Mouse (Mus musculus): ENCODE data around the gene Stn1. TPM values are rescaled to one million over a fixed set of nuclear protein-coding genes. Genes with fewer than 3 reads are reported as not detected.

Gene Stn1
- polyA plus RNA-seq, 1 experiment = 2.4 TPM

- H3K4me1 ChIP-seq = peaks cover 14% of the 10 kb centered on the region
These were observed 8.2 kb upstream of the Stn1 start for GRCm38 (mm10) chr19:47545528-47545927.

GRCm38 (mm10) chr19:47545055-47545454 lies 7.7 kb upstream of the Stn1 start:
- H3K27me3 ChIP-seq (replicated peaks) = peaks cover 2% of the 10 kb centered on the region
- H3K36me3 ChIP-seq (replicated peaks; ENCODE audit: low read length) = no peaks in the 10 kb centered on the region
- no peaks in the 10 kb centered on the region for H3K9me3 ChIP-seq
- H3K4me3 ChIP-seq (replicated peaks) = no peak overlapping the region
- TF ChIP-seq GATA1 (IDR thresholded peaks at IDR 0.05; ENCODE audit: borderline replicate concordance, low read length) (no peak), FLI1 (IDR thresholded peaks at IDR 0.05; ENCODE audit: low read length) (no peak)
- peaks cover 14% of the 10 kb centered on the region for H3K4me1 ChIP-seq

More at GRCm38 (mm10) chr19:47545528-47545927, 8.2 kb upstream of the Stn1 start:
- TF ChIP-seq FLI1 (IDR thresholded peaks at IDR 0.05; ENCODE audit: low read length) (no peak), GATA1 (IDR thresholded peaks at IDR 0.05; ENCODE audit: borderline replicate concordance, low read length) (no peak)
- Histone ChIP-seq H3K27me3 (replicated peaks) (peaks cover 2% of the 10 kb centered on the region), H3K36me3 (replicated peaks; ENCODE audit: low read length) (no peaks in the 10 kb centered on the region), H3K9me3 (peaks cover 2% of the 10 kb centered on the region; the same call in 1 of the 2 replicates), H3K4me3 (replicated peaks) (no peak overlapping the region)

- no peaks in the 10 kb centered on the region for H3K36me3 ChIP-seq (replicated peaks; ENCODE audit: low read length)
- H3K9me3 ChIP-seq = no peaks in the 10 kb centered on the region
- no peak for TF ChIP-seq GATA1 (IDR thresholded peaks at IDR 0.05; ENCODE audit: borderline replicate concordance, low read length)
- no peak for TF ChIP-seq FLI1 (IDR thresholded peaks at IDR 0.05; ENCODE audit: low read length)
- H3K4me3 ChIP-seq (replicated peaks) = no peak overlapping the region
- peaks cover 33% of the 10 kb centered on the region for H3K4me1 ChIP-seq
- peaks cover 2% of the 10 kb centered on the region for H3K27me3 ChIP-seq (replicated peaks)
These were observed 5.1 kb upstream of the Stn1 start for GRCm38 (mm10) chr19:47542441-47542840.

GRCm38 (mm10) chr19:47538801-47539200 lies 1.5 kb upstream of the Stn1 start:
- Histone ChIP-seq H3K27me3 (replicated peaks) (peaks cover 2% of the 10 kb centered on the region), H3K36me3 (replicated peaks; ENCODE audit: low read length) (peaks cover 6% of the 10 kb centered on the region), H3K9me3 (no peaks in the 10 kb centered on the region), H3K4me3 (replicated peaks) (peak overlapping the region; percentile 29), H3K4me1 (peaks cover 47% of the 10 kb centered on the region)
- no peak for TF ChIP-seq FLI1 (IDR thresholded peaks at IDR 0.05; ENCODE audit: low read length)
- no peak for TF ChIP-seq GATA1 (IDR thresholded peaks at IDR 0.05; ENCODE audit: borderline replicate concordance, low read length)

GRCm38 (mm10) chr19:47537879-47538278 lies 572 bp upstream of the Stn1 start:
- TF ChIP-seq GATA1 (IDR thresholded peaks at IDR 0.05; ENCODE audit: borderline replicate concordance, low read length) (no peak), FLI1 (IDR thresholded peaks at IDR 0.05; ENCODE audit: low read length) (no peak)
- Histone ChIP-seq H3K4me1 (peaks cover 47% of the 10 kb centered on the region), H3K36me3 (replicated peaks; ENCODE audit: low read length) (peaks cover 12% of the 10 kb centered on the region), H3K27me3 (replicated peaks) (peaks cover 2% of the 10 kb centered on the region), H3K4me3 (replicated peaks) (peak overlapping the region; percentile 92), H3K9me3 (no peaks in the 10 kb centered on the region)

- Histone ChIP-seq H3K4me1 (peaks cover 49% of the 10 kb centered on the region), H3K9me3 (no peaks in the 10 kb centered on the region), H3K36me3 (replicated peaks; ENCODE audit: low read length) (peaks cover 18% of the 10 kb centered on the region), H3K27me3 (replicated peaks) (peaks cover 2% of the 10 kb centered on the region), H3K4me3 (replicated peaks) (peak overlapping the region; percentile 92)
- TF ChIP-seq FLI1 (IDR thresholded peaks at IDR 0.05; ENCODE audit: low read length) (no peak), GATA1 (IDR thresholded peaks at IDR 0.05; ENCODE audit: borderline replicate concordance, low read length) (no peak)
These were observed 597 bp downstream of the Stn1 start for GRCm38 (mm10) chr19:47536521-47537299.

GRCm38 (mm10) chr19:47534131-47534530 lies 3.2 kb downstream of the Stn1 start:
- H3K4me1 ChIP-seq = peaks cover 65% of the 10 kb centered on the region
- peaks cover 21% of the 10 kb centered on the region for H3K36me3 ChIP-seq (replicated peaks; ENCODE audit: low read length)
- H3K4me3 ChIP-seq (replicated peaks) = no peak overlapping the region
- no peaks in the 10 kb centered on the region for H3K27me3 ChIP-seq (replicated peaks)
- no peaks in the 10 kb centered on the region for H3K9me3 ChIP-seq
- no peak for TF ChIP-seq FLI1 (IDR thresholded peaks at IDR 0.05; ENCODE audit: low read length)
- TF ChIP-seq GATA1 (IDR thresholded peaks at IDR 0.05; ENCODE audit: borderline replicate concordance, low read length) = no peak

- no peak overlapping the region for H3K4me3 ChIP-seq (replicated peaks)
- H3K36me3 ChIP-seq (replicated peaks; ENCODE audit: low read length) = peaks cover 31% of the 10 kb centered on the region
- TF ChIP-seq FLI1 (IDR thresholded peaks at IDR 0.05; ENCODE audit: low read length) (no peak), GATA1 (IDR thresholded peaks at IDR 0.05; ENCODE audit: borderline replicate concordance, low read length) (no peak)
- no peaks in the 10 kb centered on the region for H3K27me3 ChIP-seq (replicated peaks)
- H3K4me1 ChIP-seq = peaks cover 55% of the 10 kb centered on the region
- no peaks in the 10 kb centered on the region for H3K9me3 ChIP-seq
These were observed 4.9 kb downstream of the Stn1 start for GRCm38 (mm10) chr19:47532449-47532848.

GRCm38 (mm10) chr19:47531309-47531708 lies 6.0 kb downstream of the Stn1 start:
- H3K36me3 ChIP-seq (replicated peaks; ENCODE audit: low read length) = peaks cover 42% of the 10 kb centered on the region
- H3K4me1 ChIP-seq = peaks cover 55% of the 10 kb centered on the region
- no peaks in the 10 kb centered on the region for H3K9me3 ChIP-seq
- no peaks in the 10 kb centered on the region for H3K27me3 ChIP-seq (replicated peaks)
- H3K4me3 ChIP-seq (replicated peaks) = peak overlapping the region; percentile 59
- TF ChIP-seq GATA1 (IDR thresholded peaks at IDR 0.05; ENCODE audit: borderline replicate concordance, low read length) = no peak

- Histone ChIP-seq H3K9me3 (no peaks in the 10 kb centered on the region), H3K27me3 (replicated peaks) (no peaks in the 10 kb centered on the region), H3K4me3 (replicated peaks) (peak overlapping the region; percentile 83), H3K4me1 (peaks cover 52% of the 10 kb centered on the region), H3K36me3 (replicated peaks; ENCODE audit: low read length) (peaks cover 60% of the 10 kb centered on the region)
- TF ChIP-seq GATA1 (IDR thresholded peaks at IDR 0.05; ENCODE audit: borderline replicate concordance, low read length) (no peak), FLI1 (IDR thresholded peaks at IDR 0.05; ENCODE audit: low read length) (no peak)
These were observed 10.9 kb downstream of the Stn1 start for GRCm38 (mm10) chr19:47526239-47526986.
